Comparison of ENCODE assay signal across 9 mouse cellular contexts in genomic region chr5:104003256-104003931, GRCm38 (mm10). TPM values are rescaled to one million over a fixed set of nuclear protein-coding genes. Genes with fewer than 3 reads are reported as not detected.
DNase-seq lines count a peak whose midpoint lies in the region; ATAC-seq and TF ChIP-seq lines count a peak whose summit lies in the region.
"Had no signal": no experiment of that assay in that cellular context is flagged by ENCODE, and none has a peak within 500 bp of the region (broad histone marks: within the 10 kb centered on the region; RNA-seq: fewer than 3 reads in every experiment).

No protein-coding gene starts in this region.

- 44% methylated on average over 15 of the region's 15 CpGs for WGBS in intestine, embryonic 15.5 days
- WGBS in intestine, postnatal 0 days = 54% methylated on average over 15 of the region's 15 CpGs
- WGBS in forebrain, embryonic 11.5 days = 44% methylated on average over 15 of the region's 15 CpGs
- WGBS in limb, embryonic 13.5 days = 47% methylated on average over 15 of the region's 15 CpGs
- 48% methylated on average over 15 of the region's 15 CpGs for WGBS in midbrain, embryonic 15.5 days

- no peak overlapping the region for H3K27ac ChIP-seq in intestine, embryonic 15.5 days
- H3K27ac ChIP-seq in intestine, postnatal 0 days (ENCODE audit: low read depth, low read length) = no peak overlapping the region
- H3K27ac ChIP-seq in forebrain, embryonic 11.5 days (ENCODE audit: low read depth, low read length) = no peak overlapping the region
- H3K27ac ChIP-seq in limb, embryonic 13.5 days = no peak overlapping the region
- no peak overlapping the region for H3K27ac ChIP-seq in midbrain, embryonic 15.5 days

- H3K9ac ChIP-seq in intestine, embryonic 15.5 days = no peak overlapping the region
- no peak overlapping the region for H3K9ac ChIP-seq in intestine, postnatal 0 days (ENCODE audit: low read depth, low read length)
- peak overlapping the region; percentile 47; the same call in 1 of the 2 replicates for H3K9ac ChIP-seq in forebrain, embryonic 11.5 days (ENCODE audit: low read length)
- no peak overlapping the region for H3K9ac ChIP-seq in limb, embryonic 13.5 days
- no peak overlapping the region for H3K9ac ChIP-seq in midbrain, embryonic 15.5 days

- no peaks in the 10 kb centered on the region for H3K36me3 ChIP-seq in intestine, embryonic 15.5 days
- peaks cover 58% of the 10 kb centered on the region for H3K36me3 ChIP-seq in intestine, postnatal 0 days (ENCODE audit: control insufficient read depth, insufficient read depth)
- no peaks in the 10 kb centered on the region for H3K36me3 ChIP-seq in forebrain, embryonic 11.5 days (ENCODE audit: control insufficient read depth, insufficient read depth, low read length)
- peaks cover 3% of the 10 kb centered on the region; the same call in 1 of the 2 replicates for H3K36me3 ChIP-seq in limb, embryonic 13.5 days
- no peaks in the 10 kb centered on the region for H3K36me3 ChIP-seq in midbrain, embryonic 15.5 days (replicated peaks)

- DNase-seq in forebrain, embryonic 11.5 days (ENCODE audit: low spot score) = peak; percentile 62
- no peak for DNase-seq in urinary bladder, postnatal 10 days (ENCODE audit: low spot score)
- no peak for DNase-seq in cerebellum, adult 8-10 months
- DNase-seq: kidney, adult 11 months had no signal

- 0 out of 2 replicates have a peak, but pooled peaks cover 3% of the 10 kb centered on the region for H3K4me1 ChIP-seq in intestine, embryonic 15.5 days (replicated peaks)
- H3K4me1 ChIP-seq in intestine, postnatal 0 days (replicated peaks; ENCODE audit: control insufficient read depth, insufficient read depth, low read length) = no peaks in the 10 kb centered on the region
- peaks cover 9% of the 10 kb centered on the region for H3K4me1 ChIP-seq in forebrain, embryonic 11.5 days (replicated peaks; ENCODE audit: control insufficient read depth, insufficient read depth, low read length)
- peaks cover 3% of the 10 kb centered on the region; the same call in 1 of the 2 replicates for H3K4me1 ChIP-seq in limb, embryonic 13.5 days
- peaks cover 9% of the 10 kb centered on the region for H3K4me1 ChIP-seq in midbrain, embryonic 15.5 days

- no peak for TF ChIP-seq CTCF in intestine, postnatal 0 days (IDR thresholded peaks at IDR 0.05; ENCODE audit: low read depth)

- H3K27me3 ChIP-seq in intestine, embryonic 15.5 days (replicated peaks) = no peaks in the 10 kb centered on the region
- H3K27me3 ChIP-seq in intestine, postnatal 0 days (replicated peaks; ENCODE audit: control insufficient read depth, insufficient read depth, low read length) = no peaks in the 10 kb centered on the region
- no peaks in the 10 kb centered on the region for H3K27me3 ChIP-seq in forebrain, embryonic 11.5 days (ENCODE audit: control insufficient read depth, insufficient read depth, low read length)
- H3K27me3 ChIP-seq in limb, embryonic 13.5 days = no peaks in the 10 kb centered on the region
- no peaks in the 10 kb centered on the region for H3K27me3 ChIP-seq in midbrain, embryonic 15.5 days (replicated peaks)

- ATAC-seq in intestine, embryonic 15.5 days = 0 out of 2 replicates have a peak, but pooled peaks have one; percentile 31
- no peak for ATAC-seq in intestine, postnatal 0 days
- peak; percentile 18; the same call in 1 of the 2 replicates for ATAC-seq in forebrain, embryonic 11.5 days (replicated peaks; ENCODE audit: low FRiP score)
- no peak for ATAC-seq in limb, embryonic 13.5 days (ENCODE audit: low FRiP score, low read depth)
- no peak for ATAC-seq in midbrain, embryonic 15.5 days (replicated peaks)
- no peak for ATAC-seq in activated CD4-positive, CD25-positive, alpha-beta regulatory T cell, adult 4 months

- no peaks in the 10 kb centered on the region for H3K9me3 ChIP-seq in intestine, embryonic 15.5 days
- no peaks in the 10 kb centered on the region for H3K9me3 ChIP-seq in intestine, postnatal 0 days (ENCODE audit: control insufficient read depth)
- H3K9me3 ChIP-seq in forebrain, embryonic 11.5 days (ENCODE audit: control insufficient read depth, low read length) = no peaks in the 10 kb centered on the region
- H3K9me3 ChIP-seq in limb, embryonic 13.5 days = no peaks in the 10 kb centered on the region
- no peaks in the 10 kb centered on the region for H3K9me3 ChIP-seq in midbrain, embryonic 15.5 days

- H3K4me3 ChIP-seq in intestine, embryonic 15.5 days (replicated peaks) = no peak overlapping the region
- H3K4me3 ChIP-seq in intestine, postnatal 0 days (ENCODE audit: low read depth, low read length) = no peak overlapping the region
- peak overlapping the region; percentile 1; the same call in 1 of the 2 replicates for H3K4me3 ChIP-seq in forebrain, embryonic 11.5 days (ENCODE audit: low read depth, low read length)
- no peak overlapping the region for H3K4me3 ChIP-seq in limb, embryonic 13.5 days
- peak overlapping the region; percentile 25 for H3K4me3 ChIP-seq in midbrain, embryonic 15.5 days

- no peak overlapping the region for H3K4me2 ChIP-seq in intestine, embryonic 15.5 days (replicated peaks)
- no peak overlapping the region for H3K4me2 ChIP-seq in intestine, postnatal 0 days (replicated peaks; ENCODE audit: low read depth)
- H3K4me2 ChIP-seq in forebrain, embryonic 11.5 days (ENCODE audit: low read depth, low read length, severe bottlenecking) = peak overlapping the region; percentile 41; the same call in 1 of the 2 replicates
- peak overlapping the region; percentile 41 for H3K4me2 ChIP-seq in limb, embryonic 13.5 days (replicated peaks)
- H3K4me2 ChIP-seq in midbrain, embryonic 15.5 days = peak overlapping the region; percentile 44

RNA-seq across cellular contexts. Expression of gene Hsd17b11, which starts 18.3 kb away (rescaled TPM):
- 8.2 and 8.4 TPM in 2 replicates for polyA plus RNA-seq in intestine, embryonic 15.5 days (2015; fragmentation: Nextera tagmentation; extraction: Ambion mirVana)
- 48.7 and 55.3 TPM in 2 replicates for polyA plus RNA-seq in intestine, postnatal 0 days (2015; fragmentation: Nextera tagmentation; extraction: Ambion mirVana)
- polyA plus RNA-seq in forebrain, embryonic 11.5 days (2014; fragmentation: Nextera tagmentation; extraction: Ambion mirVana) = 0.95 and 0.96 TPM in 2 replicates
- 3.5 TPM in 2 replicates for polyA plus RNA-seq in limb, embryonic 13.5 days (2015; fragmentation: Nextera tagmentation; extraction: Ambion mirVana)
- 2.2 and 2.6 TPM in 2 replicates for polyA plus RNA-seq in midbrain, embryonic 15.5 days (2015; fragmentation: Nextera tagmentation; extraction: Ambion mirVana)
- 1 to 10 TPM; 2.9 to 3.9 TPM for polyA plus RNA-seq in activated CD4-positive, CD25-positive, alpha-beta regulatory T cell, adult 4 months (2017; shearing (Covaris generic))

RNA-seq across cellular contexts. Expression of gene Hsd17b13, which starts 26.2 kb away (rescaled TPM):
- polyA plus RNA-seq in intestine, embryonic 15.5 days (2015; fragmentation: Nextera tagmentation; extraction: Ambion mirVana) = 22.0 and 24.0 TPM in 2 replicates
- polyA plus RNA-seq in intestine, postnatal 0 days (2015; fragmentation: Nextera tagmentation; extraction: Ambion mirVana) = 76.5 and 78.0 TPM in 2 replicates
- not detected in 2 replicates for polyA plus RNA-seq in forebrain, embryonic 11.5 days (2014; fragmentation: Nextera tagmentation; extraction: Ambion mirVana)
- 0.23 TPM in 1 of 2 replicates, not detected in the other for polyA plus RNA-seq in limb, embryonic 13.5 days (2015; fragmentation: Nextera tagmentation; extraction: Ambion mirVana)
- 0.17 and 0.19 TPM in 2 replicates for polyA plus RNA-seq in midbrain, embryonic 15.5 days (2015; fragmentation: Nextera tagmentation; extraction: Ambion mirVana)
- not detected for polyA plus RNA-seq in activated CD4-positive, CD25-positive, alpha-beta regulatory T cell, adult 4 months (2017; shearing (Covaris generic))

RNA-seq across cellular contexts. Expression of gene Nudt9, which starts 42.7 kb away (rescaled TPM):
- 61.7 and 63.6 TPM in 2 replicates for polyA plus RNA-seq in intestine, embryonic 15.5 days (2015; fragmentation: Nextera tagmentation; extraction: Ambion mirVana)
- polyA plus RNA-seq in intestine, postnatal 0 days (2015; fragmentation: Nextera tagmentation; extraction: Ambion mirVana) = 81.1 and 82.0 TPM in 2 replicates
- polyA plus RNA-seq in forebrain, embryonic 11.5 days (2014; fragmentation: Nextera tagmentation; extraction: Ambion mirVana) = 61.3 and 65.2 TPM in 2 replicates
- 62.8 and 63.0 TPM in 2 replicates for polyA plus RNA-seq in limb, embryonic 13.5 days (2015; fragmentation: Nextera tagmentation; extraction: Ambion mirVana)
- 59.2 and 60.5 TPM in 2 replicates for polyA plus RNA-seq in midbrain, embryonic 15.5 days (2015; fragmentation: Nextera tagmentation; extraction: Ambion mirVana)
- polyA plus RNA-seq in activated CD4-positive, CD25-positive, alpha-beta regulatory T cell, adult 4 months (2017; shearing (Covaris generic)) = 10 to 100 TPM; 13.6 to 20.8 TPM

Comparison
In these comparisons a context has a peak if more than half of its experiments do, and no peak if none do; other contexts are left out.
1. ATAC-seq: peak in intestine, embryonic 15.5 days (single experiment) and forebrain, embryonic 11.5 days (single experiment); none in intestine, postnatal 0 days (single experiment), limb, embryonic 13.5 days (single experiment), midbrain, embryonic 15.5 days (single experiment) and activated CD4-positive, CD25-positive, alpha-beta regulatory T cell, adult 4 months (single experiment).
2. H3K4me2 ChIP-seq: peak in forebrain, embryonic 11.5 days (single experiment), limb, embryonic 13.5 days (single experiment) and midbrain, embryonic 15.5 days (single experiment); none in intestine, embryonic 15.5 days (single experiment) and intestine, postnatal 0 days (single experiment).
3. H3K4me3 ChIP-seq: peak in forebrain, embryonic 11.5 days (single experiment) and midbrain, embryonic 15.5 days (single experiment); none in intestine, embryonic 15.5 days (single experiment), intestine, postnatal 0 days (single experiment) and limb, embryonic 13.5 days (single experiment).
4. RNA of gene Hsd17b13, which starts 26.2 kb away (polyA plus RNA-seq): 76.5 to 78.0 TPM in intestine, postnatal 0 days and 22.0 to 24.0 TPM in intestine, embryonic 15.5 days; 0.17 to 0.19 TPM in midbrain, embryonic 15.5 days, not detected in activated CD4-positive, CD25-positive, alpha-beta regulatory T cell, adult 4 months, 0.23 TPM in limb, embryonic 13.5 days and not detected in forebrain, embryonic 11.5 days; every median in the first group is over 10 times any median in the second.